Mouse (Mus musculus): ENCODE measurements around the gene Eid1.

Eid1 gene

DNA sequence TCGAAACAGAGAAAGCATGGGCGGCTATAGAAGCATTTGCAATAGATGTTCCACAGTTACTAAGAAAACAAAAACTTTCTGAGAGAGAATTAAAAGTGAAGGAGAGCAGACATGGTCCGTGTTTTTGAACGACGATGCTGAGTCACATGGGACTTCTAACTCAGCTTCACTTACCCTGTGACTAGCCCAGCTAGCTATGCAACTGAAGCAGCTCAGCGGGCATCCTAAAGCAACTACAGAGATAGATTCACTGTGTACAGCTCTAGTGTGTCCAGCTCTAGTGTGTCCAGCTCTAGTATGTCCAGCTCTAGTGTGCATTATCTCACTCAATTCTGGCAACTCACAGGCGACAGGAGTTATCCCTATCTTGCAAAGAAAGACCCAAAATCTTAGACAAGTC lies 5.2 kb upstream of the Eid1 start:
- no peak for DNase-seq (ENCODE audit: extremely low read depth, low read depth)

DNA sequence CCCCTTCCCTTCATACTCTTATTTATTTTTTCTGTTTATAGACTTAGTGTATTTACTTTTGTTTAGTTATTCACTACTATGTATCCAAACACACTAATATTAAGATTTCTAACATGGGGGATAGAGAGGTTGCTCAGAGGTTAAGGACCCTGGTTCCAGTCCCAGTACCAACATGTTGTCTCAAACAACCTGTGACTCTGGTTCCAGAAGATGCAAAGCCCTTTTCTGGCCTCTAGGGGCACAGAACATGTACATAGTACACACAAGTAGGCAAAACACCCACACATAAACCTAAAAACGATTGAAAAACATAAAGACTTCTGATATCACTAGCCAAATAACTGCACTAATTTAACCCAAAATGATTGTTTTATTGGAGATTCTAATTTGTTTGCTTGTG lies 2.0 kb upstream of the Eid1 start:
- peak; percentile 43 for DNase-seq (ENCODE audit: extremely low read depth, low read depth)

DNA sequence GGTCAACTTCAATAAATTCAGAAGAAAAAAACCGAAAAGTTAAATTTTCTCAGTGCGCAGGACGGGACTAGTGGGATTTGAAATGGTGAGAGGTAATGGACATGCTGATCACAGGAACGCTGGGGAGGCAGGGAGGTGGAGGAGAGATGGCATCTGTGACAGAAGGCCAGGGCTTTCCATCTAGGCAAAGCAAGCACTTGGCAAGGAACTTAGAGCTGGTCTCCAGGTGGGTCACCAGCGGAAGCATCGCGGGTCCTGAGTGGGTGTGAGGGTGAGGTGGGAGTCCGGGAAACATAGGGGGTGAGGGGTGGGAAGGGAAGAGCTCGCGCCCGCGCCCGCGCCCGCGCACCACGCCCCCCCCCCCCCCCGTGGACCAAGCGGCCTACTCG lies 333 bp upstream of the Eid1 start:
- DNase-seq (ENCODE audit: extremely low read depth, low read depth): no peak

DNA sequence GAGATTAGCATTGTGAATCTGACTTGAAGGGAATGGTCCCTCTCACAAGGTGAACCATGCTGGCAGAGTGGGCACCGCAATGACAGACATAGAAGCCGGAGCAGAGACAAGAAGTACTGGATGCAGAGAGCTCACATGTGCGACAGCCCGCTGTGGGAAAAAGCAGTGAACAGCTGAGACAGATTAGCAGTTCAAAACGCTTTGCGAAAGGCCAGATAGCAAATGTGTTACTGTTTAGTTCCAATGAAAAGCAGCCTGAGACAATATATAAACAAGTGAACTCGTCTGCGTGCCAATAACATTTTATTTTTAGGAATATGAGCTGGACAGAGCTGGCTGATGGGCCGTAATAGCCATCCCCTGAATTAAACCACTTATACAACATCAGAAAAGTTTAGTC lies 8.9 kb downstream of the Eid1 start:
- no peak for DNase-seq (ENCODE audit: extremely low read depth, low read depth)

DNA sequence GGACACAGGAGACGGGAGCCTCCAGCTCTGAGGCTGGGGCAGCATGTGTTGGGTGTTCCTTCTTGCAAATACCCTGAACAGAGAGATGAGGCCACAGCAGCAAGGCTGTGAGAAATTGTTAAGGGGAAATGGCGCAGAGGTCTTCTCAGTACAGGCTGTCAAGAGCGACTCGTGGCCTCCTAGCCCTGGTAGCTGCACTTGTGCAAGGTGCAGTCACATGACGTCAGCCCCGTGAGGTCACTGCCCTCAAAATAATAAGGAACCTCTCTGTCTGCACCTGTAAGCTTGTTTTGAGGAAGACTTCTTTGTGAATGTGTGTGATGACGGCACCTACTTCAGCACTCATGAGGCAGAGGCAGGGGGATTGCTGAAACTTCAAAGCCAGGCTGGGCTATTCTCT lies 11.0 kb downstream of the Eid1 start:
- DNase-seq (ENCODE audit: extremely low read depth, low read depth): no peak

DNA sequence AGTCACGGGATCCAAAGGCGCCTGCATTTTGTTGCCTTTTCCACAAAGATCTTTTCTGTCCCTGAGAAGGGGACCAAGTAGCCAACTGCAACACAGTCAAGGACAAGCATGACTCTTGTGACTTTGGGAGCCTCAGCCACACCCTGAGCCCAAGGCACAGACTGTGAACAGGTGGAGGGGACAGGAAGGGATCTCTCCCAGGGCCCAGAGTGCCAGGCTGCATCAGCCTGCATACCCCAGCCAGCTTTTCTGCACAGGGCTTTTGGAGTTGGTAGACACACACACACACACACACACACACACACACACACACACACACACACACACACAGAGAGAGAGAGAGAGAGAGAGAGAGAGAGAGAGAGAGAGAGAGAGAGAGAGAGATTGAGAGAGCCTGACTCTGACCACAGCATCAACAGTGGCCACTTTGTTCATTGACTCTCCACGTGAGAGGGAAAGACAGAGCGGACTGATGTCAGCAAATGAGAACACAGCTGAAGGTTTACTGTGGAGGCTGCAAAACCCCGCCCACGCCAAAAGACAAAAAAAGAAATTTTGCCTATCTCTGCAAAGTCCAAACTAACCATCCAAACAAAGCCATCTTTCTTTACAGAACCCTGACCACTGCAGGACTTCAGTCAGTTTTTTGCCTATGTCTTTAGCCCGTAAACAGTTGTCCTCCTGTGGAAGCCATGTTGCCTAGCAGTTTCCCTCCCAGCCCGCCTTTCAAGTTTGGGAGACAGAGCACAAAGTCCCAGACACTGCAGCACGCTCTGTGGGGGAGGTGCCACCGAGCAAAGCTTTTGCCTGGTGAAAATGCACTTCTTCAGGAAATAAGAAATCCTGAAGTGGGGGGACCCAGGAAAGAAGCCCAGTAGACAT lies 11.9 kb downstream of the Eid1 start:
- no peak for DNase-seq (ENCODE audit: extremely low read depth, low read depth)

DNA sequence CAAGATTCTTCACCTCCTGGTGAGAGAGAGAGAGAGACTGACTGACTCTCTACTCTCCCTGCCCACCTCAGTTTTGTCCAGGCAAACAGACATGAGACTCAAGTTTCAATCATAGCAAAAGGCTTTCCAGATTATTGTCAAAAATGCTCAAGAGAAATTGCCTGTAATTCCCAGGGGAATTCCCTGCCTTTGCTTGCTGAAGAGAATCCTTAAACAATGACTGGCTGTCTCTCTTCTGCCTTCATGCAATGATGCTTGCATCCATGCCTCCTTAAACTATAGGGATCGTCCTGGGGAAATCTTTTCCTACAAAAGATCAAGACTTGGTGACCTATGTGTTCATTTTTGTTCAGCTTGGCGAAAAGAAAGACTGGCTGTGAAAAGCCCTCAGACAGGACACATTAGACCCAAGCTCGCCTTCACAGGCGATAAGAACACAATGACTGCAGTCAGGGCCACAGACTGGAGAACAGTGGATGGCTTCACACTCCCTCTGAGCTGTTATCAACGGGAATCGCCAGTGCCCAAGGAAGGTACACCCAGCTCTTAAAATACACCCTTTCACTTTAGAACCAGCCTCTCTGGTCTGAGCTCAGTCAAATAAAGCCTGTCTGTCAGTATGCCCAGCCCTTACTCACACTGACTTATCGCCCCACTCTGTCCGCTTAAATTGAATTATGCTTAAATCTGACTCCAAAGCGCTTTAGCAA lies 12.7 kb downstream of the Eid1 start:
- DNase-seq (ENCODE audit: extremely low read depth, low read depth): no peak

DNA sequence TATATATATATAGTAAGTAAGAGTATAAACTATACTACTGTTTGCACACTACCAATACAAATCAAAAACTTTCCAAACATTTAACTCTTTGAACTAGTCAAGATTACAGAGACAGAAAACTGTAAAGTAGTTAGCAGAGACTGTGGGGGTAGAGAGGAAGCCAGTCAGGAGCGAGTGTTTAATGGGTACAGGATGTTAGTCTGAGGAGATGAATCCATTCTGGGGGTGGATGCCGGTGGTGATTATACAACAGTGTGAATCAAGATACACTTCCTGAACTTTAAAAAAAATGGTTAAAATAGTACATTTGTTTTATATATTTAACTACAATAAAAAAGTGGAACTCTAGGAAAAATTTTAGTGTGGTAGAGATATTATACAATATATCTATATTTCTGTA lies 19.1 kb downstream of the Eid1 start:
- no peak for DNase-seq (ENCODE audit: extremely low read depth, low read depth)

DNA sequence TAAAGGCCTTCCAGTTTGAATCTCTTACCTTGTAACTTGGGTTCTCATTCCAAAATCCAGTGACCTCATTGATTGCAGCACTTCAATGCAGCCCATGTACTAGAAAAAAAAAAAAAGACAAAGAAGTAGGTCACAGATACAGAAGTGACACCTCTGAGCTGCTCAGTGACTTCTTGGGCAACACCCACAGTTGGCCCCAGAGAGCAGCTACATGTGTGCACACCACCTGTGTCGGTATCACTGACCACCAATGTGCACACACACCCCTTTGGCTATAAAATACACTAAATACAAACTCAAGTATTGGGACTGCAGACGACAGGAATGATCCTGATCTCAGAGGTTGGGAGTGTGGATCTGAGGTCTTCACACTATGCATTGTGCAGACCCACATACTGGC lies 21.9 kb downstream of the Eid1 start:
- no peak for DNase-seq (ENCODE audit: extremely low read depth, low read depth)

DNA sequence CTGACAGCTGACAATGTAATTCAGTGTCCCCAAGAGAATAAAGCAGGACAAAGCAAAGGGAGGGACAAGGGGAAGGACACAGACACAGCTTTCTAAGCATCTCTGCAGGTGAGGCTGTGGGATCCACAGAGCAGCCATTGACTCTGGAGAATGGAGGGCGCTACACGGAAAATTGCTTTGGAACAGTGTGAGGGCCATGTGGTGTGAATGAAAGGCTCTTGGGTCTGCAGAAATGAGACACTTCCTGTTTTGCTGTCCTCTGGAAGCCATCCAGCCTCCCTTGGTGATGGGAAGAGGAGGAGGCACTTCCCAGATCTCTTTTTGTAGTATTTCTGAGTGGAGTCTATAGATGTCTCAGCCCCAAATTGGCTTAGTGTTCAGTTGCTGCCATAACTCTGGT lies 23.3 kb downstream of the Eid1 start:
- DNase-seq (ENCODE audit: extremely low read depth, low read depth): no peak

DNA sequence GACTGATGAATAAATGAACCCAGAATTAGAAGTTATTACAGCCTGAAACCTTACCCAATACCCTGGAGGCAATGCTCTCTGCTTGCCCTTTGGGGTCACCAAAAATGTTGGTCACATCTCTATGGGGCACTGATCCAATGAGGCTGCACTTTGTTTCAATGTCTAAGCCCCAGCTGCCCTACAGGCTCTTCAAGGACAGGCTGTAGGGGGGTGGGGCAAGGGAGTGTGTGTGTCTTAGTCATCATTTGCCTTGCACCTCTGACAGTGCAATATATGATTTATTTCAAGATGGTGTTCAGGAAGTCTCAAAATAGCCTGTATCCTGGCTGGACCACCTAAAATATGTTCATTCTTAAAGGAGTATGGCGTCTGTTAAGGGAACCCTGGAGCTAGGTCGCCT lies 28.7 kb downstream of the Eid1 start:
- DNase-seq (ENCODE audit: extremely low read depth, low read depth): no peak

DNA sequence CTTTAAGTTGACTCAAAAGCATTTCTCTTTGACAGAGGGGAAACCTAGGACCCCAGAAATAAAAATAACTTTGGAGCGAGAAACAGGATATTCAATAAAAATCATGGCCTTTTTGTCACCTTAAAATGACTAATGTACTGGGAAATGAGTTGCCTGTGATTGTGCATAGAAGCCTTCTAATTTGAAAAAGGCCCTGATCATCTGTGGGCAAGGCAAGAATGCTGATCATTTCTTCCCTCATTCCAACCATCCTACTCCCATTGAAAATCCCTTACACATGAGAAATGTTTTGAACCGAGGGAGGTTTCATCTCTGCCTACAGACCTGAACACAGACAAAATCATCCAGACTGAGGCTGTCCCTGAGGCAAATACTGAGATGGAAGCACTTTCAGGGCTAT lies 30.0 kb downstream of the Eid1 start:
- no peak for DNase-seq (ENCODE audit: extremely low read depth, low read depth)

DNA sequence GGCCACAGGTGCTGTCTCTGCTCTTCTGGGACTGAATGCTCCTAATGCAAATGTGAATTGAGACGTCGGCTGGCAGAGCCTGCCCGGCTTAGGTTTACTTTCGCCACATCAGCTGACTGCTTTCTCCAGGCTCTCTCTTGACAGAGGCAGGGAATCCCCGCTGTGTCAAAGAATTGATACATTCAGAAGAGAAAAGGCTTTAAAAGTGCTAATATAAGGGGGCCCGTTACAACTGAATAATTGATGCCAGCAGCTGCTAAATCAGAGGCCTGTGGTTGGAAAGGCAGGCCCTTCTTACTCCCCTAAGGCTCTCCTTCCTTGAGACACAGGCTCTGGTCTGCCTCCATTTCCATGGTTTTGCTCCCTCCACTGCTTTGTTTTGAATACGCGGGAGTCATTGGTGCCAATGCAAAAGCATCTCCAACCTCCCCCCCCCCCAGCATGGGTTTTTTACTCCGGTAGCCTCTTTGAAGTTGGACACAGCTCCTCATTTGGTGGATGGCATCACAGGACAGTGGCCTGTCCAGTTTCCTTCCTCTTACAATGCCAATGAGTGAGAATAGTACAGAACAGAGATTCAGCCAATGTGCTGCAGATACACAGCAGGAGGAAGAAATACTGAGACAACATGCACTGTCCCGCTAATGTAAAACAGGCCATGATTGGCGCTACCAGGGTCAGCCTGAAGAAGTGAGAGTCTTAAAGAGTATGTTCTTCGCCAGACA lies 32.2 kb downstream of the Eid1 start:
- DNase-seq (ENCODE audit: extremely low read depth, low read depth): no peak

DNA sequence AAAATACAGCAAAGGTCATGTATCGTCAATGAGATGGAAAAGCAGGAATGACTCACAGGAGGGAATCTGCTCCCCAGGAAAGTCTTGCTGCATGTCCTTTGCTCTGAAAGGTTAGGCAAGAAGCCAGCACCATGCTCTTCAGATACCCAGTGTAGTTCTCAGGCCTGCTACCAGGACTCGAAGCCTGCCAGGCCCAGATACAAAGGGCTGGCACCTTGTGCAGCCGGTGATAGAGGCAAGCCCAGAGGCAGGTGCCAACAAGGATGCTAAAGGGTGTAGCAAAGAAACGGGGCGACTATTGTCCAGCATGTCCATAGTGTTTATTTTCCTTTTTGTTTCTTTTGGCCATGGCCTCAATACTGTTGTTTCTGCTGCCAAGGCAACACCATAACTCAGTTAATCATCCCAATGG lies 33.6 kb downstream of the Eid1 start:
- DNase-seq (ENCODE audit: extremely low read depth, low read depth): no peak

DNA sequence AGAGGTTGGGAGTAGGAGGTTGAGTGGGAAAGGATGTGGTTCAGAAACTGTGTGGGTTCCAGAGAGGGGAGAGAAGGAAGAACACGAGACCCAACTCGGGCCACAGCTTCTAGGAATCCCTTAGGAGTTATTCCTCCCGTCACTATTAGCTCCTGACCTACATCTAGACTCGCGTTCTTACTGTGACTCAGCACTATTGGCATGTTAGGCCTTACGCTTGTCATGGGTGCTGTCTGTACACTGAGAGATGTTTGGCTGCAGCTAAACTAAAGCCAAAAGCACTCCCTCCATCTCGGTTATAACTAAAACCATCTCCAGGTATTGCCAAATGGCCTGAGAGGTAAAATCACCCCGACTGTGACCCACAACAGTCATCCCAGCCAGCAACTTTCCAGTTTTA lies 43.7 kb downstream of the Eid1 start:
- DNase-seq (ENCODE audit: extremely low read depth, low read depth): no peak

DNA sequence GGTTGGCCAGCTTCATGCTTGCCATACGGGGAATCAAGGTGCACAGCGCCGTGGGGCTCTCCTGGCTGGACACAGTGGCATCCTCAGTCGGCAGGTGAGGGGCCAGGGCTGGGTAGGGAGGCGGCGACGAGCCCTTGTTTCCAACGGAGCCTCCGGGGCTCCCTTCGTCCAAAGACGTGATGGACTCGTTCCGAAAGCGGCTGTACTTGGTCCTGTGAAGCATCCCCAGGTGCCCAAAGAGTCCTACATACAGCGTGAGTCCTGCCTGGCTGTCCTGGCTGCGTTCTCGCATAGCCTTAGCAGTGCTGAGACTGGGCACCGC lies 50.2 kb downstream of the Eid1 start:
- DNase-seq (ENCODE audit: extremely low read depth, low read depth): no peak

DNA sequence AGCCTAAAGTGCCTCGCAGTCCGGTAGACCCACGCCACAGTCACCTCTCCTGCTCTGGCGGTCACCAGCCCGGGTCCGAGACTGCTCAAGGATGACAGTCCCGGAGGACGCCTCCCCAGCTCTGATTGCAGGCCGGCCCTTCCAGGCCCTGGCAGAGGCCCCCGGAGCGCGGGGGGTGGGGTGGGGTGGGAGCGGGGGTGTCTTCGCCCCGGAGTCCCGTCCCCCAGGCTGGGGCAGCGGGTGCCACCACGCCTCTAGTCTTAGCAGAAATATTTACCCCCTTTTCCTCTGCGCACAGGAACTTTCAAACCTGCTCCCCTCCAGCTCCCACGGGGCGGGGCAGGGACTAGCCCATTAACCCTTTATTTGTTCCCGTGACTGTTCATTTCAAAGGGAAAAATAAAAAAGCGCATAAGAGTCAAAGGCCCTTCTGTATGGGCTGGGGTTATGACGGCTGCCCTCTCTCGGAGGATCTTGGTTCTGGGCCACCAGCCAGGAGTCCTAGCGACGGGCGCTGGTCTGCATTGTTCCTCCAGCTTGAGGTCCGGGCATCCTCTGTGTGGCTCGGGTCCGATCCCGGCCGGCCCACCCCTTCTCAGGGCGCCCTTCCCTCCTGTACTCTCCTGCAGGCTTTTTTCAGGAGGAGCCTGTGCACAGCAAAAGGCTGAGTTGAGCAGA lies 50.7 kb downstream of the Eid1 start:
- DNase-seq (ENCODE audit: extremely low read depth, low read depth): no peak

DNA sequence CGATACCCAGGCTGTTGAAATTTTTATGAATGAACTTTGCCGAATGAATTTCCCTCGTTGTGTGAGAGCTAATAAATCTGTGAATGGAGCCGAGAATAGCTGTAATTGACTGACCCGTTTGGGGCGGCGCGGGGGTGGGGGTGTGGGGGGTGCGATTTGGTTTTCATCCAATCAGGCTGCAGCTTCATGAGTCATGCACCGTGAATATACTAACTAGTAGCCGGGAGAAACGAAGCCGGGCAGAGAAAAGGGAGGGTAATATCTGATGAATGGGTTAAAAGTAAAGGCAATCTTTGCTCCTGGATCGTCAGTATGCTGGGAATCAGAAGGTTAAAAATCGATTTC lies 51.2 kb downstream of the Eid1 start, which contains the start of gene Shc4:
TSS of gene Shc4 (minus strand) at position 63 of the 345 bp plus-strand sequence.
- DNase-seq (ENCODE audit: extremely low read depth, low read depth): peak; percentile 7

Measured in MEL-GATA-1-ER (cell line).